Mouse (Mus musculus) MN1 (cell line): ENCODE measurements at regions not wholly inside any gene's neighbourhood (a gene's known extent, or its start where the extent isn't known, plus 50 kb on each side); places are given as distances from the start of the nearest gene placed in this dataset.

ENCODE experiments used
- DNase-seq: peaks from one replicate; pipeline ENCODE4 v3.0.0-alpha.2; 2016; ENCODE audit warnings: low spot score

GRCm38 (mm10) chr13:107540784-107541634 lies 503.2 kb upstream of the Smim15 start:
- no peak for DNase-seq

- no peak for DNase-seq
Measured at GRCm38 (mm10) chr13:107540305-107540704, 503.9 kb upstream of the Smim15 start.

- no peak for DNase-seq
Measured at GRCm38 (mm10) chr13:107539867-107540266, 504.4 kb upstream of the Smim15 start.

- no peak for DNase-seq
Measured at GRCm38 (mm10) chr13:107539326-107539725, 504.9 kb upstream of the Smim15 start.

GRCm38 (mm10) chr13:107535213-107535612 lies 509.0 kb upstream of the Smim15 start:
- DNase-seq, result no peak

- DNase-seq, result no peak
Measured at GRCm38 (mm10) chr13:107533323-107533722, 510.9 kb upstream of the Smim15 start.

- no peak for DNase-seq
Measured at GRCm38 (mm10) chr13:107531528-107531927, 509.6 kb upstream of the Kif2a start.

GRCm38 (mm10) chr13:107531026-107531425 lies 509.1 kb upstream of the Kif2a start:
- no peak for DNase-seq

- DNase-seq, result no peak
Measured at GRCm38 (mm10) chr13:107530392-107530791, 508.5 kb upstream of the Kif2a start.

- no peak for DNase-seq
Measured at GRCm38 (mm10) chr13:107528724-107529456, 507.0 kb upstream of the Kif2a start.

GRCm38 (mm10) chr13:107522942-107523341 lies 501.0 kb upstream of the Kif2a start:
- DNase-seq, result no peak

GRCm38 (mm10) chr13:107514236-107514635 lies 492.3 kb upstream of the Kif2a start:
- DNase-seq, result no peak

GRCm38 (mm10) chr13:107513274-107514146 lies 491.6 kb upstream of the Kif2a start:
- no peak for DNase-seq

- no peak for DNase-seq
Measured at GRCm38 (mm10) chr13:107507336-107507735, 485.4 kb upstream of the Kif2a start.

- DNase-seq, result no peak
Measured at GRCm38 (mm10) chr13:107506832-107507231, 484.9 kb upstream of the Kif2a start.

GRCm38 (mm10) chr13:107505318-107505717 lies 483.4 kb upstream of the Kif2a start:
- DNase-seq, result no peak

- DNase-seq, result no peak
Measured at GRCm38 (mm10) chr13:107502261-107502660, 480.3 kb upstream of the Kif2a start.

- DNase-seq, result no peak
Measured at GRCm38 (mm10) chr13:107500776-107501489, 479.0 kb upstream of the Kif2a start.

- DNase-seq, result no peak
Measured at GRCm38 (mm10) chr13:107499296-107499695, 477.4 kb upstream of the Kif2a start.

- no peak for DNase-seq
Measured at GRCm38 (mm10) chr13:107495161-107495732, 473.3 kb upstream of the Kif2a start.

- no peak for DNase-seq
Measured at GRCm38 (mm10) chr13:107493765-107494164, 471.8 kb upstream of the Kif2a start.
